Mouse (Mus musculus) ES-E14 (cell line): ENCODE data around the gene Gm5141. TPM values are rescaled to one million over a fixed set of nuclear protein-coding genes. Genes with fewer than 3 reads are reported as not detected.
"Not testable (repeated sequence)": the region's sequence is repeated elsewhere in the genome, so short reads cannot be mapped to it uniquely, and the experiment has no call there.

Experiments
- DNase-seq: peaks from one replicate; pipeline ENCODE4 v3.0.0-alpha.2; 2013; ENCODE audit warnings: low read depth, low spot score
- H3K27ac ChIP-seq: 2 replicates; pipeline ENCODE4 v1.5.1; 2012; ENCODE audit warnings: low read depth, mild to moderate bottlenecking, low read length, moderate library complexity, mixed read lengths; ENCODE audit not compliant: poor library complexity, insufficient read depth, severe bottlenecking
- H3K36me3 ChIP-seq: 2 replicates; pipeline ENCODE4 v1.6.1; 2012; ENCODE audit warnings: mild to moderate bottlenecking, low read length, moderate library complexity, mixed read lengths; ENCODE audit not compliant: control insufficient read depth, poor library complexity, insufficient read depth, severe bottlenecking
- H3K4me1 ChIP-seq, 2 experiments: fragments of 150-350 bp in 1 of 2; sonication (generic) in 1 of 2; 2 replicates each; pipeline ENCODE4 v1.6.1; 2012; ENCODE audit warnings: low read length in 2 of 2, mild to moderate bottlenecking in 1 of 2, mixed read lengths in 1 of 2; ENCODE audit not compliant: control insufficient read depth in 2 of 2, insufficient read depth in 2 of 2, poor library complexity in 1 of 2
- H3K4me3 ChIP-seq, 2 experiments: fragments of 150-350 bp in 1 of 2; sonication (generic) in 1 of 2; 2 replicates each; pipeline ENCODE4 v1.5.1; 2012; ENCODE audit warnings: low read length in 2 of 2, low read depth in 1 of 2, mild to moderate bottlenecking in 1 of 2, mixed read lengths in 1 of 2; ENCODE audit not compliant: insufficient read depth in 1 of 2, poor library complexity in 1 of 2, severe bottlenecking in 1 of 2
- H3K9ac ChIP-seq: 2 replicates; pipeline ENCODE4 v1.6.1; 2012; ENCODE audit warnings: low read depth, mild to moderate bottlenecking, low read length, mixed read lengths; ENCODE audit not compliant: poor library complexity, insufficient read depth, severe bottlenecking
- H3K9me3 ChIP-seq: fragments of 150-350 bp; sonication (generic); 2 replicates; pipeline ENCODE4 v1.6.1; 2012; ENCODE audit warnings: low read depth, mild to moderate bottlenecking, low read length; ENCODE audit not compliant: control insufficient read depth, insufficient read depth
- CHD2 ChIP-seq: IDR thresholded peaks from 2 replicates; pipeline ENCODE4 v1.6.1; 2014; ENCODE audit warnings: mild to moderate bottlenecking, low read depth, low read length, inconsistent platforms
- HCFC1 ChIP-seq: IDR thresholded peaks from 2 replicates; pipeline ENCODE4 v1.6.1; 2012; ENCODE audit warnings: low read length, inconsistent platforms, borderline replicate concordance; ENCODE audit not compliant: insufficient read depth
- MAFK ChIP-seq: IDR thresholded peaks from 2 replicates; pipeline ENCODE4 v1.6.1; 2014; ENCODE audit warnings: mild to moderate bottlenecking, low read depth, low read length, inconsistent platforms; ENCODE audit not compliant: insufficient read depth
- ZC3H11A ChIP-seq: IDR thresholded peaks from 2 replicates; pipeline ENCODE4 v1.6.1; 2012; ENCODE audit warnings: low read depth, mild to moderate bottlenecking, inconsistent platforms, low read length, borderline replicate concordance
- ZNF384 ChIP-seq: IDR thresholded peaks from 2 replicates; pipeline ENCODE4 v1.6.1; 2012; ENCODE audit warnings: low read depth, low read length, inconsistent platforms
- in situ Hi-C, 2 experiments: fragments of 600-800 bp; cut with MboI; formaldehyde crosslinking; loops; one replicate each; pipeline ENCODE4 v1.15.1; 2025; ENCODE audit warnings: low sequenced_read_pairs in 2 of 2, inconsistent platforms in 1 of 2; ENCODE audit not compliant: unreplicated experiment in 2 of 2
- total RNA-seq: library from RNA; depleted of rRNA; stranded (reverse); fragments of 300-350 nt; gene quantifications from 2 replicates; pipeline ENCODE4 v1.2.3, GENCODE M21; 2012; rRNA removed

Gm5141 gene
- 5.0 TPM in 2 replicates for total RNA-seq

DNA sequence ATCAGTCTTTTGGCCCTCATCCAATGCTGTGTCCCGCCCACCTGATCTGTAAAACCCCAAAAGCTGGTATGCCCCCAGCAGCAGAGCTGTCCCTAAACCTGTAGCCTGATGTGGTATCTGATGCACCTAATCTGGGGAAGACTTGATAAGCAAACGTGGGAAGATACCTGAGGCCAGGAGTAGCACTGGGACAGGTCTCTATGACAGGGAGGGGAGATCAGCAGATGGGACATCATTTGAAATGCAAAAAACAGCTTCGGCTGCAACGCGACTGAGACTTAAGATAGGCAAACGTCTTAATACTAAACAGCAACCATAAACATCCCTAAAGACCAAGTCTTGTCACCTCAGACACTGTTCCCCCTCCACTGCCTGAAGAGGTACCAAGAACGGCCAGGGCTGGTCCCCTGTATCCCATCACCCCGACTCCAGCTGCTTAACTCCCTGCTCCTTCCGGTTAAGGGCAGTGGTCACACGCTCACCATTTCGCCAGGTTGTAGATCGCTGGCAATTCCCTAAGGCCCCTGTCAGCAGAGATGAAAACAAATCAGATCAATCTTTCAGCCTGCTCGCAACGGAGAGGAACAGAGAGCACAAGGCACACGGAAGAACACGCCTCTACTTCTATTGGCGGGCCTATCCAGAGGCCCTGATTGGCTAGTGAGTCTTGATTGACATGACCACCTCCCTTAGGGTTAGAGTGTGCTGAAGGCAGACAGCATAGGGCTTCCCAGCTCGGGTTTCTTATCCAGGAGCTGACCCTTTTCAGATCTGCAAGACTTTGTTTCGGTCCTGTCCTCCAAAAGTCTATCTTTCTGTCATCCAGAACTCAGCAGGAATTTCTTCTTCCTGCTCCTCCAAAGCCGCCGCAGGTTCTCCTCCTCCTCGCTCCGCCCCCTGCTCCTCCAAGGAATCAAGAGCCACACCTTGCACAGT lies at the start of gene Gm5141:
Gene Gm5141, minus strand, starts transcription at position 610 of the 936 bp plus-strand sequence.
- peak within 1 kb of the TSS; percentile 75 to 89 for H3K4me3 ChIP-seq
- H3K9me3 ChIP-seq, H3K27ac ChIP-seq, in situ Hi-C loops, H3K4me1 ChIP-seq, H3K36me3 ChIP-seq: not testable (repeated sequence)
- peak; percentile 26 for DNase-seq
- H3K9ac ChIP-seq = peak within 1 kb of the TSS; percentile 73

DNA sequence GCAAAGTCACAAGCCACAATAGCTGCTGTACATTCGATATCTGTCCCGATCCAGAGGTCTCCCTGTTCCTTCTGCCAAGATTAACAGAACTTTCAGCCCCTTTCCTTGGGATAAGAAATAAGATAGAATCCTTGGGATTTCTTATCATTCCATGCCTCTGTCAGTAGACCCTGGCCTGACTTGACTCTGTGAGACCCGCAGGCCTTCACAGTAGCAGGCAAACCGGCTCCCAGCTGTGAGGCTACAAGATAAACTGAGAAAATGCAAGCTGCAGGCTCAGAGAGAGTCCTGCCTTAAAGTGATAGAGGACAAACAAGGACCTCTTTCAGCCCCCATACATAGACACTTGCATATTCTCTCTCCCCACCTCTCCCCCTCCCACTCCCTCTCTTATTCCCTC lies 47.7 kb upstream of the Gm5141 start:
- Histone ChIP-seq H3K9me3 (no peaks in the 10 kb centered on the region), H3K4me1 (no peaks in the 10 kb centered on the region)
- in situ Hi-C loops = no loop called here

GRCm38 (mm10) chr13:62832239-62832638 lies 46.6 kb upstream of the Gm5141 start:
- Histone ChIP-seq H3K4me3 (no peak overlapping the region), H3K27ac (no peak overlapping the region), H3K4me1 (no peaks in the 10 kb centered on the region), H3K9ac (no peak overlapping the region), H3K9me3 (no peaks in the 10 kb centered on the region), H3K36me3 (no peaks in the 10 kb centered on the region)
- TF ChIP-seq ZNF384 = no peak
- TF ChIP-seq MAFK = no peak
- TF ChIP-seq HCFC1 = no peak
- no peak for TF ChIP-seq CHD2
- TF ChIP-seq ZC3H11A = no peak
- in situ Hi-C loops = no loop called here
- DNase-seq = no peak

More for the DNA sequence above, 47.7 kb upstream of the Gm5141 start:
- Histone ChIP-seq H3K27ac (no peak overlapping the region), H3K36me3 (no peaks in the 10 kb centered on the region), H3K4me3 (no peak overlapping the region), H3K9ac (no peak overlapping the region)
- no peak for DNase-seq
- TF ChIP-seq CHD2 (no peak), HCFC1 (no peak), ZC3H11A (no peak), ZNF384 (no peak), MAFK (no peak)

DNA sequence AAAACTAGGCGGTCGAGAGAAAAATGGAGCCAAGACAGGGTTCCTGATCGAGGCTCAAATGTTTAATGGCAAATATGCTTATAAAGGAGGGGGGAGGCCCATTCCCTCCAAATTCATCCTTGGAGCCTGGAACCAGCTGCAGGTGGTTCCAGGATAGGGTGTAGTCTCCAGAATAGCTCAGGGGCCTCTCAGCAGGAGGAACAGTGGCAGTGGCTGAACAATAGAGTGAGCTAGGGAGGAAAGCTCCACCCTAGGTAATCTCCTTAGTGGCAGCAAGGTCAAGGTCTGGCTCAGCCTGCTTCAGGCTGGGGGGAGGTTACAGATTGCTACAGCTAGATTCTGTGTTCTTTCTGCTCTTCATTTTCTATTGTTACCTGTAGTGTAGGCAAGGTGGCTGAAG lies 30.1 kb upstream of the Gm5141 start:
- in situ Hi-C loops, H3K4me3 ChIP-seq, DNase-seq, H3K27ac ChIP-seq, H3K36me3 ChIP-seq, H3K9me3 ChIP-seq, H3K9ac ChIP-seq, H3K4me1 ChIP-seq: not testable (repeated sequence)

- TF ChIP-seq CHD2 (no peak), HCFC1 (no peak), ZNF384 (no peak), MAFK (no peak), ZC3H11A (no peak)
- in situ Hi-C loops = no loop called here
- Histone ChIP-seq H3K9ac (no peak overlapping the region), H3K27ac (no peak overlapping the region), H3K36me3 (no peaks in the 10 kb centered on the region), H3K4me3 (peak overlapping the region; percentile 30 to 42; a peak in 3 of 4 replicates), H3K4me1 (no peaks in the 10 kb centered on the region; a peak in 1 of 4 replicates), H3K9me3 (no peaks in the 10 kb centered on the region)
- no peak for DNase-seq
These were observed 27.1 kb upstream of the Gm5141 start for GRCm38 (mm10) chr13:62812713-62813112.

GRCm38 (mm10) chr13:62807981-62808380 lies 22.4 kb upstream of the Gm5141 start:
- H3K9me3 ChIP-seq, H3K27ac ChIP-seq, H3K4me3 ChIP-seq, in situ Hi-C loops, H3K36me3 ChIP-seq, DNase-seq, H3K4me1 ChIP-seq, H3K9ac ChIP-seq: not testable (repeated sequence)

DNA sequence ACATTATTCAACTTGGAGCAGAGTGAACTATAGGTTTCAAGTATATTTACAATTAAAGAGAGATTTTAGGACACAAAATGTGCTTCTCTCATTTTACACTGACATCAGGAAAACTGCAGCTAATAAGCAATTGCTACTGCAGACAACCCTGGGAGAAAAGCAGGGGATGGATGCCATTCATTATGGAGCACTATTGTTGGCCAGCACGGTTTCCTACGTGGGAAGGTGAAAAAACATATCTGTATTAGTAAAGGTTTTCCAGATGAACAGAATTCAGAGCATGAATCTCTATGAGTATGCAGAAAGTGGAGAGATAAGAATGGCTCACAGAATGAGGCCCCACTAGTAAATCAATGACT lies 506 bp upstream of the Gm5141 start:
- peak overlapping the region; percentile 67 to 89; a peak in 3 of 4 replicates for H3K4me3 ChIP-seq
- H3K36me3 ChIP-seq, in situ Hi-C loops, DNase-seq, H3K9me3 ChIP-seq, H3K9ac ChIP-seq, H3K4me1 ChIP-seq, H3K27ac ChIP-seq: not testable (repeated sequence)
